In genomic region chr11:14031412-14032122, GRCm38 (mm10) we compare ENCODE assay signal across 18 mouse cellular contexts.
DNase-seq lines count a peak whose midpoint lies in the region; ATAC-seq lines count a peak whose summit lies in the region.
"Had no signal": no experiment of that assay in that cellular context is flagged by ENCODE, and none has a peak within 500 bp of the region (broad histone marks: within the 10 kb centered on the region; RNA-seq: fewer than 3 reads in every experiment).

No protein-coding gene starts in this region.

- no peaks in the 10 kb centered on the region for H3K4me1 ChIP-seq in hindbrain, embryonic 14.5 days (replicated peaks; ENCODE audit: control insufficient read depth, insufficient read depth, low read length)
- H3K4me1 ChIP-seq in hindbrain, embryonic 10.5 days (replicated peaks): no peaks in the 10 kb centered on the region
- no peaks in the 10 kb centered on the region for H3K4me1 ChIP-seq in neural tube, embryonic 11.5 days (ENCODE audit: control insufficient read depth, insufficient read depth, low read length)
- H3K4me1 ChIP-seq: heart, embryonic 12.5 days; megakaryocyte, embryonic 14.5 days had no signal

- no peaks in the 10 kb centered on the region for H3K27me3 ChIP-seq in hindbrain, embryonic 14.5 days (ENCODE audit: control insufficient read depth, insufficient read depth, low read length)
- H3K27me3 ChIP-seq in hindbrain, embryonic 10.5 days (ENCODE audit: insufficient read depth, poor library complexity, severe bottlenecking): no peaks in the 10 kb centered on the region
- H3K27me3 ChIP-seq in neural tube, embryonic 11.5 days (ENCODE audit: control insufficient read depth, insufficient read depth, low read length): no peaks in the 10 kb centered on the region
- H3K27me3 ChIP-seq: heart, embryonic 12.5 days; megakaryocyte, embryonic 14.5 days had no signal

- H3K4me3 ChIP-seq in hindbrain, embryonic 14.5 days (replicated peaks; ENCODE audit: low read length): no peak overlapping the region
- H3K4me3 ChIP-seq in hindbrain, embryonic 10.5 days: no peak overlapping the region
- H3K4me3 ChIP-seq in neural tube, embryonic 11.5 days (ENCODE audit: low read depth, low read length): no peak overlapping the region
- H3K4me3 ChIP-seq: heart, embryonic 12.5 days; megakaryocyte, embryonic 14.5 days had no signal

- H3K36me3 ChIP-seq in hindbrain, embryonic 14.5 days (replicated peaks; ENCODE audit: control insufficient read depth, insufficient read depth): no peaks in the 10 kb centered on the region
- no peaks in the 10 kb centered on the region for H3K36me3 ChIP-seq in hindbrain, embryonic 10.5 days
- H3K36me3 ChIP-seq in neural tube, embryonic 11.5 days (ENCODE audit: control insufficient read depth, insufficient read depth, low read length): no peaks in the 10 kb centered on the region
- H3K36me3 ChIP-seq: heart, embryonic 12.5 days had no signal

- intact Hi-C loops in gastrocnemius, postnatal 36 days (cut with DNase I): no loop called here

- H3K9me3 ChIP-seq in hindbrain, embryonic 14.5 days (ENCODE audit: control insufficient read depth, low read length): no peaks in the 10 kb centered on the region
- no peaks in the 10 kb centered on the region for H3K9me3 ChIP-seq in hindbrain, embryonic 10.5 days
- H3K9me3 ChIP-seq in neural tube, embryonic 11.5 days (ENCODE audit: control insufficient read depth, low read length): no peaks in the 10 kb centered on the region
- H3K9me3 ChIP-seq: heart, embryonic 12.5 days; megakaryocyte, embryonic 14.5 days had no signal

- no peak overlapping the region for H3K4me2 ChIP-seq in hindbrain, embryonic 14.5 days (replicated peaks)
- no peak overlapping the region for H3K4me2 ChIP-seq in neural tube, embryonic 11.5 days (ENCODE audit: low read depth)
- H3K4me2 ChIP-seq: heart, embryonic 12.5 days; liver, embryonic 11.5 days had no signal

- DNase-seq in hindbrain, embryonic 14.5 days (ENCODE audit: low spot score): no peak
- no peak for DNase-seq in hindbrain, embryonic 10.5 days (ENCODE audit: low spot score)
- no peak for DNase-seq in neural tube, embryonic 11.5 days (ENCODE audit: low spot score)
- DNase-seq in neural tube, embryonic 10.5 days (ENCODE audit: extremely low spot score, low spot score): no peak
- peak; percentile 1 for DNase-seq in mesoderm, embryonic 11.5 days (ENCODE audit: low read depth, low spot score)
- no peak for DNase-seq in MN1 (ENCODE audit: low spot score)
- no peak for DNase-seq in gastrocnemius, postnatal 36 days
- DNase-seq: adrenal gland, adult 2 months; cerebellum, adult 8-10 months; heart, adult 11 months; heart, postnatal 14 days; kidney, postnatal 4 days; lung, adult 18-20 months; right cerebral cortex, postnatal 4 days; thymus, adult 2 months had no signal

- H3K9ac ChIP-seq in hindbrain, embryonic 14.5 days: no peak overlapping the region
- H3K9ac ChIP-seq in neural tube, embryonic 11.5 days (ENCODE audit: low read length): no peak overlapping the region
- H3K9ac ChIP-seq: heart, embryonic 12.5 days had no signal

- H3K27ac ChIP-seq in hindbrain, embryonic 14.5 days: no peak overlapping the region; the same call in 1 of the 2 replicates
- no peak overlapping the region for H3K27ac ChIP-seq in hindbrain, embryonic 10.5 days
- no peak overlapping the region for H3K27ac ChIP-seq in neural tube, embryonic 11.5 days (ENCODE audit: low read depth, low read length)

- ATAC-seq in hindbrain, embryonic 14.5 days (ENCODE audit: low FRiP score): peak; percentile 77; the same call in 1 of the 2 replicates
- ATAC-seq in neural tube, embryonic 11.5 days (ENCODE audit: insufficient read depth, low FRiP score, low TSS enrichment): peak; percentile 85
